Mouse (Mus musculus): ENCODE data around the gene Sec23a.

DNA sequence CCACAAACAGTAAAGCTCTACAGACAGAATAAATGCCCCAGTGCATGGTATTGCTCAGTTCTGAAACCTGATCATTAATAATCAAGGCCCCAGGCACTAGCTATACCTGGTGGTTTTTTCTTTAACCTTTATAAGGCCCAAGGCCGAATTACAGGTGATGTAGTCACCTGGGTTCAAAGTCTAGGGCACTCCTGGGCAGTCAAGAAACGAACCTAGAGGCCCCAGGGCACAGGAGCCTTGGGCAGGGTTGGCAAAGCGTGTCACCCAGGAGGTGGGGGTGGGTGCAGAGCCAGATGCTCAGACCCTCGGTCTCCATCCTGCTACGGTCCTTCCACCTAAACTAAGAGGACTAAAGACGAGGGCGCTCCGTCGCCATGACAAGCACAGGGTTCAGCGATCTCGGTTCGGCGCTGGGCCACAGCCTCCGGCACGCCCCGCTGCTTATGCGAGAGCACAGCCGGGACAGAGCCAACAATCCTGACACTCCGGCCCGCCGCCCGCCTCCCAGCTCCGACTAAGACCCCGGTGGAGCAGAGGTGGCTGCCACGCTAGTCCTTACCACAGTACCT is 458 bp downstream of the Sec23a start:
- TF ChIP-seq CTCF (IDR thresholded peaks at IDR 0.05; ENCODE audit: extremely low read depth, insufficient read depth, low read length): no peak
- TF ChIP-seq POLR2A (IDR thresholded peaks at IDR 0.05; ENCODE audit: extremely low read depth, insufficient read depth, low read length): no peak
